Mouse (Mus musculus) lung, adult 2 months (tissue): Measurements from ENCODE around the gene Olfr1204.

Experiments
- CTCF ChIP-seq: fragments of 200-500 bp; IDR thresholded peaks from 2 replicates; pipeline ENCODE4 v1.5.1; 2011; ENCODE audit warnings: mild to moderate bottlenecking, low read length, control low read depth; ENCODE audit not compliant: insufficient read depth
- POLR2A ChIP-seq: fragments of 200-500 bp; IDR thresholded peaks from 2 replicates; pipeline ENCODE4 v1.6.1; 2011; ENCODE audit warnings: low read depth, mild to moderate bottlenecking, control low read depth, low read length, borderline replicate concordance; ENCODE audit errors: extremely low read depth

DNA sequence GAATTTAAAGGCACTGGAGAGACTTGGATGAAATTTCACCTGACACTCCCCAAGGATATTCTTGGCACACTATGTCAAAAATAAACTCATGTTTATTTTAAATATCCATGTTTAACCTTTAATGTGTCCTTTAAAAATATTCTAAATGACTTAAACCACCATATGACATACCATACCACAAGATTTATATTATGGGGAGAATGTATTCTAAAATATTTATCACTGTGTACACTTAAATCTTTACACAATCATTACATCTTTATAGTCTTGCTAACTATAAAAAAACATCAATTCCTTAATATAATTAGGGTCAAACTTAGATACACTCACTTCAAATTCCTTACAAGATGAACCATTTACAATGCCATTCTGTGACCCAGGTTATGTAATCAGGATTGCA, 53.1 kb downstream of the Olfr1204 start, which contains the start of gene Olfr1208:
- TF ChIP-seq POLR2A (no peak), CTCF (no peak)
